Mouse (Mus musculus): Measurements from ENCODE around the gene Fgf2. TPM values are rescaled to one million over a fixed set of nuclear protein-coding genes. Genes with fewer than 3 reads are reported as not detected.
A peak's percentile ranks its signal among the peaks of the same experiment; 100 is the strongest.

Fgf2 gene
- total and polyA plus RNA-seq, 2 experiments from 2014 or later, result 0.86 to 2.2 TPM

DNA sequence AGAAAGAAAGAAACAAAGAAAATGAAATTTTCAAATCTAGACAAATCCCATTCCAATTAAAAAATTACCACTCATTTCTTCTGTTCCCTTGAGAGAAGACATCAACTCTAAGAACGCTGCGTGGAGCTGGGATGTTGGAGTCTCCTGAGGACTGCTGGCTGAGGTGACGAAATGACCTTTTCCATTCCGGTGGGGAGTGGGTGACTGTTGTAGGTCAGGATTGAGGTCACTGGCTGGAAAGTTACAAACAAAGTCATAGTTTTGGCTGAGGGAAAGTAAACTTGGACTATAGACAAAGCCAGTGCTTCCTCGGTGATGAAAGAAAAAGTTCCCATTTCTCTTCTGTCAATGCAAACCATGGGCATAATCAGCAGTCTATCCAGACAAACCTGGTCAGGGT lies 5.3 kb upstream of the Fgf2 start:
- H3K27me3 ChIP-seq (ENCODE audit: control insufficient read depth, insufficient read depth, low read length), result peaks cover 8% of the 10 kb centered on the region
- H3K4me1 ChIP-seq (ENCODE audit: control insufficient read depth, insufficient read depth), result 0 out of 2 replicates have a peak, but pooled peaks cover 2% of the 10 kb centered on the region
- no peak overlapping the region for H3K27ac ChIP-seq (ENCODE audit: low read depth)
- no peak overlapping the region for H3K4me3 ChIP-seq (ENCODE audit: low read depth, low read length)
- no peak for ATAC-seq (ENCODE audit: insufficient read depth, low read depth)
- no peaks in the 10 kb centered on the region for H3K36me3 ChIP-seq (replicated peaks; ENCODE audit: control insufficient read depth, insufficient read depth, low read length)
- H3K9me3 ChIP-seq (replicated peaks; ENCODE audit: control insufficient read depth, low read length), result no peaks in the 10 kb centered on the region
- no peak for TF ChIP-seq EP300 (IDR thresholded peaks at IDR 0.05; ENCODE audit: low read depth)
- TF ChIP-seq CTCF (IDR thresholded peaks at IDR 0.05; ENCODE audit: low read depth), result no peak
- no peak overlapping the region for H3K4me2 ChIP-seq (ENCODE audit: low read depth, low read length)
- DNase-seq (ENCODE audit: low spot score), result no peak
- no peak overlapping the region for H3K9ac ChIP-seq (replicated peaks; ENCODE audit: low read depth, low read length)
- WGBS, result 59% methylated on average over 5 of the region's 5 CpGs

- Histone ChIP-seq H3K4me1 (ENCODE audit: control insufficient read depth, insufficient read depth) (0 out of 2 replicates have a peak, but pooled peaks cover 6% of the 10 kb centered on the region), H3K9ac (replicated peaks; ENCODE audit: low read depth, low read length) (peak overlapping the region; percentile 72; the same call in 1 of the 2 replicates), H3K36me3 (replicated peaks; ENCODE audit: control insufficient read depth, insufficient read depth, low read length) (no peaks in the 10 kb centered on the region), H3K4me3 (ENCODE audit: low read depth, low read length) (peak overlapping the region; percentile 73; the same call in 1 of the 2 replicates), H3K9me3 (replicated peaks; ENCODE audit: control insufficient read depth, low read length) (no peaks in the 10 kb centered on the region), H3K27ac (ENCODE audit: low read depth) (no peak overlapping the region), H3K27me3 (ENCODE audit: control insufficient read depth, insufficient read depth, low read length) (peaks cover 29% of the 10 kb centered on the region), H3K4me2 (ENCODE audit: low read depth, low read length) (peak overlapping the region; percentile 99)
- DNase-seq (ENCODE audit: low spot score) (no peak), ATAC-seq (ENCODE audit: insufficient read depth, low read depth) (no peak)
- TF ChIP-seq CTCF (IDR thresholded peaks at IDR 0.05; ENCODE audit: low read depth), result no peak
- no peak for TF ChIP-seq EP300 (IDR thresholded peaks at IDR 0.05; ENCODE audit: low read depth)
- 36% methylated on average over 9 of the region's 9 CpGs for WGBS
Measured at GRCm38 (mm10) chr3:37347671-37348070, 475 bp upstream of the Fgf2 start.

DNA sequence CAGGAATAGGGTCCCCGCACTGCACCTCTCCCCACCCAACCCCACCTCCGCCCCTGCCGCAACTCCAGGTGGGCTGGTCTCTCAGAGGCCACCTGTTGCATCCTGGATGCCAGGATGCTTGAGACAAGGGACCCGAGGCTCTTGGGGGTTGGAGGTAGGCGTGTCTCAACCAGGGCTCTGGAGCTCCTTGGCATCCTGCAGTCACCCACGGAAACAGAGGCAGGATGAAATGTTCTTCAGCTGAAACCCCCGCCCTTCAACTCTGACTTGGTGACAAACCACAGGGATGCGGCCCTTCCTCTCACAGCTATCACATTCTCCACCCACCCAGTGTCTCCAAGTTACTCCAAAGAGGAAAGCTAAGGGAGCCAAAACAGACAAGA lies 1.0 kb downstream of the Fgf2 start:
- Histone ChIP-seq H3K4me2 (ENCODE audit: low read depth, low read length) (peak overlapping the region; percentile 99), H3K9ac (replicated peaks; ENCODE audit: low read depth, low read length) (peak overlapping the region; percentile 72; the same call in 1 of the 2 replicates), H3K36me3 (replicated peaks; ENCODE audit: control insufficient read depth, insufficient read depth, low read length) (no peaks in the 10 kb centered on the region), H3K9me3 (replicated peaks; ENCODE audit: control insufficient read depth, low read length) (no peaks in the 10 kb centered on the region), H3K27me3 (ENCODE audit: control insufficient read depth, insufficient read depth, low read length) (peaks cover 29% of the 10 kb centered on the region), H3K27ac (ENCODE audit: low read depth) (no peak overlapping the region), H3K4me1 (ENCODE audit: control insufficient read depth, insufficient read depth) (0 out of 2 replicates have a peak, but pooled peaks cover 6% of the 10 kb centered on the region), H3K4me3 (ENCODE audit: low read depth, low read length) (peak overlapping the region; percentile 73)
- DNase-seq (ENCODE audit: low spot score), result no peak
- WGBS, result 16% methylated on average over 8 of the region's 8 CpGs
- TF ChIP-seq CTCF (IDR thresholded peaks at IDR 0.05; ENCODE audit: low read depth) (no peak), EP300 (IDR thresholded peaks at IDR 0.05; ENCODE audit: low read depth) (no peak)
- no peak for ATAC-seq (ENCODE audit: insufficient read depth, low read depth)

DNA sequence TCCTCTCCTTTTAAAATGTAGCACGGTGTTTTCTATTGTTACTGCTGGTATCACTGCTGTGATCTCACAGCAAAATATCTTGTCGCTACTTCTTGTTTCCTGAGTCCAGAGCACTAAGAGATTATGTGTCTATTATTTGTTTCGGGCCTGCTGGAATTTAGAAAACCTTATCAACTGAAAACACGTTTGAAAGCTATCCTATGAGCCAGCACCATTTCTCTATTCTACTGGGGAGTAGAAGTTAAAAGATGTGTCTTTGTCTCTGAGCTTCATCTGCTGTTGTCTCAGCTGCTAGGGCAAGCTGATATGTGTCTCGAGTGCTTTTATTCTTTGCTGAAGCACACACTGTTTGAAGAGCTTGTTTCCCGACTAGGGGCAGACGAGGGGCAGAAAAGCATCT lies 2.2 kb downstream of the Fgf2 start:
- ATAC-seq (ENCODE audit: insufficient read depth, low read depth) (no peak), DNase-seq (ENCODE audit: low spot score) (no peak)
- no peak overlapping the region for H3K4me3 ChIP-seq (ENCODE audit: low read depth, low read length)
- TF ChIP-seq EP300 (IDR thresholded peaks at IDR 0.05; ENCODE audit: low read depth) (no peak), CTCF (IDR thresholded peaks at IDR 0.05; ENCODE audit: low read depth) (no peak)
- H3K4me1 ChIP-seq (ENCODE audit: control insufficient read depth, insufficient read depth), result 0 out of 2 replicates have a peak, but pooled peaks cover 6% of the 10 kb centered on the region
- H3K27ac ChIP-seq (ENCODE audit: low read depth), result no peak overlapping the region
- H3K36me3 ChIP-seq (replicated peaks; ENCODE audit: control insufficient read depth, insufficient read depth, low read length), result no peaks in the 10 kb centered on the region
- peaks cover 29% of the 10 kb centered on the region for H3K27me3 ChIP-seq (ENCODE audit: control insufficient read depth, insufficient read depth, low read length)
- H3K9me3 ChIP-seq (replicated peaks; ENCODE audit: control insufficient read depth, low read length), result no peaks in the 10 kb centered on the region
- H3K4me2 ChIP-seq (ENCODE audit: low read depth, low read length), result no peak overlapping the region
- 43% methylated on average over 7 of the region's 7 CpGs for WGBS
- no peak overlapping the region for H3K9ac ChIP-seq (replicated peaks; ENCODE audit: low read depth, low read length)

GRCm38 (mm10) chr3:37353951-37354481 lies 5.9 kb downstream of the Fgf2 start:
- no peaks in the 10 kb centered on the region for H3K9me3 ChIP-seq (replicated peaks; ENCODE audit: control insufficient read depth, low read length)
- H3K4me2 ChIP-seq (ENCODE audit: low read depth, low read length), result no peak overlapping the region
- H3K9ac ChIP-seq (replicated peaks; ENCODE audit: low read depth, low read length), result no peak overlapping the region
- H3K36me3 ChIP-seq (replicated peaks; ENCODE audit: control insufficient read depth, insufficient read depth, low read length), result no peaks in the 10 kb centered on the region
- ATAC-seq (ENCODE audit: insufficient read depth, low read depth) (no peak), DNase-seq (ENCODE audit: low spot score) (no peak)
- no peak overlapping the region for H3K27ac ChIP-seq (ENCODE audit: low read depth)
- 57% methylated on average over 10 of the region's 10 CpGs for whole genome bisulfite sequencing
- H3K4me3 ChIP-seq (ENCODE audit: low read depth, low read length), result no peak overlapping the region
- H3K4me1 ChIP-seq (ENCODE audit: control insufficient read depth, insufficient read depth), result no peaks in the 10 kb centered on the region
- peaks cover 15% of the 10 kb centered on the region for H3K27me3 ChIP-seq (ENCODE audit: control insufficient read depth, insufficient read depth, low read length)
- TF ChIP-seq CTCF (IDR thresholded peaks at IDR 0.05; ENCODE audit: low read depth), result no peak
- TF ChIP-seq EP300 (IDR thresholded peaks at IDR 0.05; ENCODE audit: low read depth), result no peak

GRCm38 (mm10) chr3:37354737-37355136 lies 6.6 kb downstream of the Fgf2 start:
- Histone ChIP-seq H3K4me2 (ENCODE audit: low read depth, low read length) (no peak overlapping the region), H3K9me3 (replicated peaks; ENCODE audit: control insufficient read depth, low read length) (no peaks in the 10 kb centered on the region), H3K9ac (replicated peaks; ENCODE audit: low read depth, low read length) (no peak overlapping the region), H3K4me3 (ENCODE audit: low read depth, low read length) (no peak overlapping the region), H3K27me3 (ENCODE audit: control insufficient read depth, insufficient read depth, low read length) (peaks cover 8% of the 10 kb centered on the region), H3K4me1 (ENCODE audit: control insufficient read depth, insufficient read depth) (no peaks in the 10 kb centered on the region), H3K36me3 (replicated peaks; ENCODE audit: control insufficient read depth, insufficient read depth, low read length) (no peaks in the 10 kb centered on the region), H3K27ac (ENCODE audit: low read depth) (no peak overlapping the region)
- TF ChIP-seq CTCF (IDR thresholded peaks at IDR 0.05; ENCODE audit: low read depth) (no peak), EP300 (IDR thresholded peaks at IDR 0.05; ENCODE audit: low read depth) (no peak)
- DNase-seq (ENCODE audit: low spot score), result no peak
- WGBS, result 78% methylated on average over 1 of the region's 1 CpGs
- no peak for ATAC-seq (ENCODE audit: insufficient read depth, low read depth)

Data from heart, postnatal 0 days (tissue).